Mouse (Mus musculus) gastrocnemius, postnatal 4 days (tissue): ENCODE measurements around the gene Errfi1. TPM values are rescaled to one million over a fixed set of nuclear protein-coding genes. Genes with fewer than 3 reads are reported as not detected.

Experiments
- DNase-seq, 2 experiments: peaks; one replicate each; pipeline ENCODE4 v3.0.0; 2021 to 2022; ENCODE audit warnings: low spot score in 2 of 2, mixed read lengths in 2 of 2
- total RNA-seq, 2 experiments: library from RNA; stranded (reverse); gene quantifications; 2 replicates each; pipeline ENCODE4 v1.2.3; 2021

Gene Errfi1
- total RNA-seq, 2 experiments from 2014 or later, result 18.8 to 22.8 TPM

GRCm38 (mm10) chr4:150843181-150843580 lies 10.5 kb upstream of the Errfi1 start:
- no peak for DNase-seq

GRCm38 (mm10) chr4:150846316-150846715 lies 7.4 kb upstream of the Errfi1 start:
- no peak for DNase-seq

GRCm38 (mm10) chr4:150849964-150850363 lies 3.8 kb upstream of the Errfi1 start:
- no peak for DNase-seq

- no peak for DNase-seq
Observed at GRCm38 (mm10) chr4:150850893-150851292, 2.8 kb upstream of the Errfi1 start.

- no peak for DNase-seq
Observed at GRCm38 (mm10) chr4:150852045-150852444, 1.7 kb upstream of the Errfi1 start.

- no peak for DNase-seq
Observed at GRCm38 (mm10) chr4:150852479-150852878, 1.2 kb upstream of the Errfi1 start.

GRCm38 (mm10) chr4:150854839-150855246 lies 1.1 kb downstream of the Errfi1 start:
- DNase-seq, result peak; percentile 97 to 98

GRCm38 (mm10) chr4:150855346-150855745 lies 1.6 kb downstream of the Errfi1 start:
- DNase-seq, result no peak

GRCm38 (mm10) chr4:150860526-150860925 lies 6.8 kb downstream of the Errfi1 start:
- no peak for DNase-seq

- no peak for DNase-seq
Observed at GRCm38 (mm10) chr4:150861161-150861560, 7.4 kb downstream of the Errfi1 start.

- peak in 1 of 2 experiments; percentile 4 for DNase-seq
Observed at GRCm38 (mm10) chr4:150862626-150863375, 9.1 kb downstream of the Errfi1 start.

GRCm38 (mm10) chr4:150865371-150865770 lies 11.7 kb downstream of the Errfi1 start:
- DNase-seq, result no peak

- DNase-seq, result no peak
Observed at GRCm38 (mm10) chr4:150866069-150866468, 12.3 kb downstream of the Errfi1 start.

- no peak for DNase-seq
Observed at GRCm38 (mm10) chr4:150866494-150866893, 12.8 kb downstream of the Errfi1 start.

- DNase-seq, result no peak
Observed at GRCm38 (mm10) chr4:150868161-150868560, 14.4 kb downstream of the Errfi1 start.

- DNase-seq, result no peak
Observed at GRCm38 (mm10) chr4:150868859-150869258, 15.1 kb downstream of the Errfi1 start.

GRCm38 (mm10) chr4:150869276-150870197 lies 15.8 kb downstream of the Errfi1 start:
- DNase-seq, result peak in 1 of 2 experiments; percentile 8

GRCm38 (mm10) chr4:150870963-150871391 lies 17.3 kb downstream of the Errfi1 start:
- DNase-seq, result no peak

- DNase-seq, result no peak
Observed at GRCm38 (mm10) chr4:150871392-150872138, 17.8 kb downstream of the Errfi1 start.

GRCm38 (mm10) chr4:150872139-150872651 lies 18.5 kb downstream of the Errfi1 start:
- DNase-seq, result peak in 1 of 2 experiments; percentile 40

GRCm38 (mm10) chr4:150872681-150873080 lies 19.0 kb downstream of the Errfi1 start:
- DNase-seq, result no peak
